ENCODE assay signal across 21 mouse cellular contexts in the genomic region with DNA sequence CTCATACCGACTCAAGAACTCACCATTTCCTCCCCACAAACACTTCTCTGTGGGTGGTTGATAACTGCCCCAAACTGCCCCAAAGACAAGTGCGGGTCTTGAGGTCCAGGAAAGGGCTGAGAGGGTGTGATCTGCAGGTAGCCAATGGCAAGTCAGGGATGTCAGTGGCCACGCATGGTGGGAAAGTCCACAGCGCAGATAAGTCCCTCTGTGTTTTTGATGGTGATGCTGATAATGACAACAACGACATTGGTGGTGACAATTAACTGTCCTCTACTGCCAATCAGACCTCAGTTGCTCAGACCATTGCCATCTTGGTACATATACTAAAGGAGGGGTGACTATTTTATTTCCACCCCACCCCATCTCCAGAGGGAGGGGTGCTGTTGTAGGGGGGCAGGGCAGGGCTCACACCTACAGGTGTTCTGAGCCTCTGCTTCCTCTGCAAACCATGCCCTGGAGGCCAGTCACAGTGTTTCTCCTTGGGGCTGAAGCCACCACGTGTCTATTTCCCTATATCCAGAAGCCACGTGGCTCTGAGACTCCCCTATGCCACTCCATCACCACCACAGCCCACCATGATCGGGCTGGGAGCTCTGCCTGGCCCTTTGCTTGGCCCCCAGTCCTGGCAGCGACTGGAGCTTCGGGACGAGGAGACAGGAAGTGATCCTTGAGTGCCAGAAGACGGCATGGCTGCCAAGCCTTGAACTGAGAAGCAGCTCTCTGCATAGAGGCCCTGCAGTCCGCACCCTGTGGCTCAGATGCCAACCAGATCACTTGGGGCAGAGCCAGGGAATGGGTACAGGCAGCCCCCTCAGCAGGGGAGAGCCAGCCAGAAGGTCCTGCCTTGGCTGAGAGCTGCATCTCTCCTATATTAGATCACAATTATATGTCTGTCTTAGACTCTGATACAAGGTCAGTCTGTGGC. TPM values are rescaled to one million over a fixed set of nuclear protein-coding genes. Genes with fewer than 3 reads are reported as not detected.
DNase-seq lines count a peak whose midpoint lies in the region; ATAC-seq and TF ChIP-seq lines count a peak whose summit lies in the region.
"Had no signal": no experiment of that assay in that cellular context is flagged by ENCODE, and none has a peak within 500 bp of the region (broad histone marks: within the 10 kb centered on the region; RNA-seq: fewer than 3 reads in every experiment).

No protein-coding gene starts in this region.

- TF ChIP-seq EP300 in CH12.LX (IDR thresholded peaks at IDR 0.05; ENCODE audit: low read length): no peak

- H3K79me2 ChIP-seq in CH12.LX (replicated peaks; ENCODE audit: control insufficient read depth, extremely low read depth, insufficient read depth, poor library complexity, severe bottlenecking): no peaks in the 10 kb centered on the region

- TF ChIP-seq RAD21 in CH12.LX (IDR thresholded peaks at IDR 0.05; ENCODE audit: low read depth, low read length): no peak

- dilution Hi-C loops in CH12.LX (cut with MboI; ENCODE audit: extremely low pct_ligation_motif_present, extremely low pct_unique_long_range_greater_than_20kb, low sequenced_read_pairs): no loop called here

- TF ChIP-seq CTCF in forebrain, postnatal 0 days (IDR thresholded peaks at IDR 0.05; ENCODE audit: low read depth): no peak
- no peak for TF ChIP-seq CTCF in lung, embryonic 14.5 days (IDR thresholded peaks at IDR 0.05; ENCODE audit: low read depth)
- no peak for TF ChIP-seq CTCF in CH12.LX (conservative IDR thresholded peaks at IDR 0.05 in 1 of 2, IDR thresholded peaks at IDR 0.05 in 1 of 2; ENCODE audit: low read depth in 2 of 2, low read length in 2 of 2)

- H3K4me3 ChIP-seq in forebrain, embryonic 16.5 days (replicated peaks; ENCODE audit: low read length): no peak overlapping the region
- H3K4me3 ChIP-seq in forebrain, postnatal 0 days (ENCODE audit: low read depth, low read length): no peak overlapping the region
- no peak overlapping the region for H3K4me3 ChIP-seq in lung, embryonic 14.5 days (ENCODE audit: low read depth, low read length)
- no peak overlapping the region for H3K4me3 ChIP-seq in CH12.LX (replicated peaks in 1 of 3; ENCODE audit: low read depth in 2 of 3, low read length in 2 of 3, poor library complexity in 1 of 3)
- H3K4me3 ChIP-seq: embryonic facial prominence, embryonic 12.5 days; forebrain, embryonic 10.5 days; heart, embryonic 13.5 days; limb, embryonic 12.5 days; myocyte had no signal

- no peaks in the 10 kb centered on the region for H3K36me3 ChIP-seq in forebrain, embryonic 16.5 days (ENCODE audit: control insufficient read depth, insufficient read depth)
- no peaks in the 10 kb centered on the region for H3K36me3 ChIP-seq in forebrain, postnatal 0 days (ENCODE audit: insufficient read depth)
- no peaks in the 10 kb centered on the region for H3K36me3 ChIP-seq in lung, embryonic 14.5 days (ENCODE audit: insufficient read depth)
- H3K36me3 ChIP-seq in CH12.LX (replicated peaks in 1 of 2; ENCODE audit: control insufficient read depth in 1 of 2, insufficient read depth in 1 of 2, low read length in 1 of 2): no peaks in the 10 kb centered on the region
- H3K36me3 ChIP-seq: embryonic facial prominence, embryonic 12.5 days; forebrain, embryonic 10.5 days; heart, embryonic 13.5 days; limb, embryonic 12.5 days had no signal

- 0 out of 2 replicates have a peak, but pooled peaks have one; percentile 15 for ATAC-seq in forebrain, embryonic 16.5 days
- no peak; the same call in 1 of the 2 replicates for ATAC-seq in forebrain, postnatal 0 days
- 0 out of 2 replicates have a peak, but pooled peaks have one; percentile 28 for ATAC-seq in lung, embryonic 14.5 days (ENCODE audit: insufficient read depth)

- intact Hi-C loops in gastrocnemius, postnatal 14 days (cut with DNase I; ENCODE audit: low total_unique reads): no loop called here

- H3K9me3 ChIP-seq in forebrain, embryonic 16.5 days (ENCODE audit: control insufficient read depth, low read length): no peaks in the 10 kb centered on the region
- H3K9me3 ChIP-seq in forebrain, postnatal 0 days (ENCODE audit: low read length): no peaks in the 10 kb centered on the region
- H3K9me3 ChIP-seq in lung, embryonic 14.5 days (ENCODE audit: low read depth, low read length): no peaks in the 10 kb centered on the region
- peaks cover 9% of the 10 kb centered on the region for H3K9me3 ChIP-seq in CH12.LX (replicated peaks; ENCODE audit: low read length)
- H3K9me3 ChIP-seq: embryonic facial prominence, embryonic 12.5 days; limb, embryonic 12.5 days had no signal

- H3K9ac ChIP-seq in forebrain, embryonic 16.5 days (replicated peaks; ENCODE audit: low read depth, low read length): no peak overlapping the region
- H3K9ac ChIP-seq in forebrain, postnatal 0 days: no peak overlapping the region
- H3K9ac ChIP-seq in lung, embryonic 14.5 days: no peak overlapping the region
- no peak overlapping the region for H3K9ac ChIP-seq in CH12.LX (ENCODE audit: insufficient read depth, low read depth)
- H3K9ac ChIP-seq: embryonic facial prominence, embryonic 12.5 days; heart, embryonic 13.5 days; limb, embryonic 12.5 days had no signal

- no peak overlapping the region for H3K27ac ChIP-seq in forebrain, embryonic 16.5 days (ENCODE audit: low read length)
- no peak overlapping the region for H3K27ac ChIP-seq in forebrain, postnatal 0 days (ENCODE audit: low read depth, low read length)
- no peak overlapping the region for H3K27ac ChIP-seq in lung, embryonic 14.5 days (ENCODE audit: low read depth)
- H3K27ac ChIP-seq in CH12.LX (ENCODE audit: insufficient read depth, low read depth): no peak overlapping the region
- H3K27ac ChIP-seq: embryonic facial prominence, embryonic 12.5 days; forebrain, embryonic 10.5 days; heart, embryonic 13.5 days; limb, embryonic 12.5 days had no signal

- no peak for DNase-seq in forebrain, postnatal 0 days
- peak; percentile 21 for DNase-seq in lung, embryonic 14.5 days
- no peak for DNase-seq in lung, adult 18-20 months
- no peak for DNase-seq in CH12.LX (ENCODE audit: extremely low read depth)
- DNase-seq in cerebellum, postnatal 25 days: peak; percentile 45 to 60
- DNase-seq in gastrocnemius, postnatal 14 days: no peak
- no peak for DNase-seq in spleen, postnatal 4 days (ENCODE audit: low spot score in 2 of 2)
- DNase-seq: kidney, adult 11 months; kidney, postnatal 25 days; right cerebral cortex, postnatal 25 days; thymus, adult 2 months had no signal

- WGBS in forebrain, embryonic 16.5 days: 64% methylated on average over 13 of the region's 13 CpGs
- WGBS in forebrain, postnatal 0 days: 63% methylated on average over 13 of the region's 13 CpGs
- WGBS in lung, embryonic 14.5 days: 41% methylated on average over 13 of the region's 13 CpGs

- H3K27me3 ChIP-seq in forebrain, embryonic 16.5 days (replicated peaks; ENCODE audit: control insufficient read depth, insufficient read depth, low read length): no peaks in the 10 kb centered on the region
- H3K27me3 ChIP-seq in forebrain, postnatal 0 days (ENCODE audit: insufficient read depth, low read length): no peaks in the 10 kb centered on the region
- no peaks in the 10 kb centered on the region for H3K27me3 ChIP-seq in lung, embryonic 14.5 days (ENCODE audit: insufficient read depth, low read length)
- H3K27me3 ChIP-seq in CH12.LX (replicated peaks): peaks cover 4% of the 10 kb centered on the region
- H3K27me3 ChIP-seq: embryonic facial prominence, embryonic 12.5 days; heart, embryonic 13.5 days; limb, embryonic 12.5 days had no signal

- H3K4me1 ChIP-seq in forebrain, embryonic 16.5 days (replicated peaks; ENCODE audit: control insufficient read depth, insufficient read depth, low read length): peaks cover 6% of the 10 kb centered on the region; the same call in 1 of the 2 replicates
- H3K4me1 ChIP-seq in forebrain, postnatal 0 days (ENCODE audit: insufficient read depth): no peaks in the 10 kb centered on the region
- H3K4me1 ChIP-seq in lung, embryonic 14.5 days (ENCODE audit: insufficient read depth): no peaks in the 10 kb centered on the region
- peaks cover 6 to 9% of the 10 kb centered on the region in 2 experiments; a peak in 2 of 4 replicates for H3K4me1 ChIP-seq in CH12.LX (ENCODE audit: control insufficient read depth in 1 of 2, insufficient read depth in 2 of 2)
- H3K4me1 ChIP-seq: embryonic facial prominence, embryonic 12.5 days; forebrain, embryonic 10.5 days; limb, embryonic 12.5 days had no signal

- TF ChIP-seq POLR2A in CH12.LX (IDR thresholded peaks at IDR 0.05; ENCODE audit: low read depth, low read length): no peak

- H3K4me2 ChIP-seq in forebrain, embryonic 16.5 days (ENCODE audit: low read length): no peak overlapping the region
- no peak overlapping the region for H3K4me2 ChIP-seq in forebrain, postnatal 0 days (ENCODE audit: low read depth)
- no peak overlapping the region for H3K4me2 ChIP-seq in lung, embryonic 14.5 days
- no peak overlapping the region for H3K4me2 ChIP-seq in CH12.LX (ENCODE audit: insufficient read depth, low read depth, poor library complexity, severe bottlenecking)
- H3K4me2 ChIP-seq: embryonic facial prominence, embryonic 12.5 days; heart, embryonic 13.5 days; limb, embryonic 12.5 days had no signal

- in situ Hi-C loops in CH12.LX (cut with MboI; ENCODE audit: low pct_ligation_motif_present, low pct_unique_long_range_greater_than_20kb, low sequenced_read_pairs): no loop called here

TF ChIP-seq in CH12.LX, 34 proteins besides CTCF, POLR2A, EP300 and RAD21:
- TF ChIP-seq MAX (IDR thresholded peaks at IDR 0.05; ENCODE audit: low read length) (0 out of 2 replicates have a peak, but pooled peaks have one; percentile 32), JUND (conservative IDR thresholded peaks at IDR 0.05; ENCODE audit: low read depth, low read length) (no peak)

RNA-seq across cellular contexts. Expression of gene Adamts14, which starts 11.7 kb away (rescaled TPM):
- 0.10 and 0.27 TPM in 2 replicates for polyA plus RNA-seq in forebrain, embryonic 16.5 days (2015; fragmentation: Nextera tagmentation; extraction: Ambion mirVana)
- total RNA-seq in forebrain, postnatal 0 days (2014; rRNA removed): 0.54 and 1.0 TPM in 2 replicates
- 0.18 and 0.22 TPM in 2 replicates for polyA plus RNA-seq in forebrain, postnatal 0 days (2015; fragmentation: Nextera tagmentation; extraction: Ambion mirVana)
- polyA plus RNA-seq in lung, embryonic 14.5 days (2014; fragmentation: Nextera tagmentation; extraction: Ambion mirVana): 1.5 and 1.8 TPM in 2 replicates
- total RNA-seq in CH12.LX (2012; rRNA removed) (1.3 and 2.7 TPM in 2 replicates), CH12.LX (2014; rRNA removed) (1.2 and 1.4 TPM in 2 replicates)
- polyA plus RNA-seq in CH12.LX (2012; ENCODE audit: insufficient read length, low read depth): 2.0 and 2.5 TPM in 2 replicates
- 1 to 10 TPM; 3.7 to 4.2 TPM for total RNA-seq in gastrocnemius, postnatal 14 days (2021)
- total RNA-seq: granulocyte monocyte progenitor cell, adult 5-6 weeks had no signal

RNA-seq across cellular contexts. Expression of gene Prf1, which starts 36.1 kb away (rescaled TPM):
- polyA plus RNA-seq in forebrain, embryonic 16.5 days (2015; fragmentation: Nextera tagmentation; extraction: Ambion mirVana): not detected in 2 replicates
- not detected in 2 replicates for total RNA-seq in forebrain, postnatal 0 days (2014; rRNA removed)
- polyA plus RNA-seq in forebrain, postnatal 0 days (2015; fragmentation: Nextera tagmentation; extraction: Ambion mirVana): not detected in 2 replicates
- polyA plus RNA-seq in lung, embryonic 14.5 days (2014; fragmentation: Nextera tagmentation; extraction: Ambion mirVana): not detected in 2 replicates
- total RNA-seq in CH12.LX (2012; rRNA removed): 0.67 and 0.93 TPM in 2 replicates
- total RNA-seq in CH12.LX (2014; rRNA removed): 0.32 and 0.39 TPM in 2 replicates
- polyA plus RNA-seq in CH12.LX (2012; ENCODE audit: insufficient read length, low read depth): 0.38 and 0.43 TPM in 2 replicates
- not detected for total RNA-seq in gastrocnemius, postnatal 14 days (2021)
- total RNA-seq: ES-E14; granulocyte monocyte progenitor cell, adult 5-6 weeks; layer of hippocampus, postnatal 25 days had no signal
- polyA plus RNA-seq: C2C12; embryonic facial prominence, embryonic 12.5 days; forebrain, embryonic 10.5 days; heart, embryonic 13.5 days; limb, embryonic 12.5 days had no signal

Comparison
In these comparisons a context has a peak if more than half of its experiments do, and no peak if none do; other contexts are left out.
1. DNase-seq: peak in lung, embryonic 14.5 days (single experiment) and cerebellum, postnatal 25 days (2 of 2); none in forebrain, postnatal 0 days (single experiment), lung, adult 18-20 months (0 of 2), CH12.LX (single experiment), gastrocnemius, postnatal 14 days (single experiment) and spleen, postnatal 4 days (0 of 2).